8 mouse cellular contexts compared by ENCODE assay signal in the genomic region with DNA sequence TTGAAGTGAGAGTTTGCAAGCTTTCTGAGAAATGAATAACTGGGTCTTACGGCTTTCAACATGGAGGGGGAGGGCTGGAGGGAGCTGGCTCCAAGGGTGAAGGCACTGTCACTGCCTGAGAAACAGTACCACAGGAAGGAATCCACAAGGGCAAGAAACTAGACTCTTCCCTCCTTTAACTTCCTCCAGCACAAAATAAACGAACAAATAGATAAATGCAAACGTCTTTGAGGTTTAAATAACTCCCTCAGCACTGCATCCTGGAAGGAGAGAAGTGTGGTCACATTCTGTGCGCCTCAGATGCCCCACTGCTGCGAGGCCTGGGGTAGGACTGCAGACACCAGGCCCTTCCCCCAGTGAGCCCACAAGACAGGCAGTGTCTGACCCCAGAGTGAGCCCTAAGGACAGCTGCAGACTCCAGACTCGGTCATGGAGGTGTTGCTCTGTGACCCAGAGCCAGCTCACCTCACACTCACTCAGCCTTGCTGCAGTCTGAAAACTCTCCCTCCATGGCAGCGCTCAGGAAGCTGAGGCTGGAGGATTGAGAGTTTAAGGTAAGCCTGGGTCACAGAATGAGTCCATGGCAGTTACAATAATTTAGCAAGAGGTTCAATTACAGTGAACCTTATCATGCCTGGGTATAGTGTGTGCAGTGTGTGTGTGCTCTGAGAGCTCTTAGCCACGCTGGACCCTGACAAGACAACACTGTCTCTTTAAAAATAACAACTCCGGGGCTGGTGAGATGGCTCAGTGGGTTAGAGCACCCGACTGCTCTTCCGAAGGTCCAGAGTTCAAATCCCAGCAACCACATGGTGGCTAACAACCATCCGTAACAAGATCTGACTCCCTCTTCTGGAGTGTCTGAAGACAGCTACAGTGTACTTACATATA. TPM values are rescaled to one million over a fixed set of nuclear protein-coding genes. Genes with fewer than 3 reads are reported as not detected.
DNase-seq lines count a peak whose midpoint lies in the region; ATAC-seq and TF ChIP-seq lines count a peak whose summit lies in the region.

No protein-coding gene starts in this region.

- intact Hi-C loops in left cerebral cortex, postnatal 4 days (cut with DNase I), result no loop called here

- no peak overlapping the region for H3K4me2 ChIP-seq in heart, embryonic 13.5 days
- peak overlapping the region; percentile 5; the same call in 1 of the 2 replicates for H3K4me2 ChIP-seq in lung, embryonic 16.5 days (ENCODE audit: low read depth, low read length)

- TF ChIP-seq CTCF in olfactory bulb, adult 2 months (IDR thresholded peaks at IDR 0.05; ENCODE audit: insufficient read depth, low read depth, low read length), result no peak

- ATAC-seq in heart, embryonic 13.5 days (ENCODE audit: extremely low read depth, insufficient number of reproducible peaks, low FRiP score, low TSS enrichment), result no peak
- ATAC-seq in lung, embryonic 16.5 days (ENCODE audit: low read depth), result no peak

- TF ChIP-seq POLR2A in olfactory bulb, adult 2 months (IDR thresholded peaks at IDR 0.05; ENCODE audit: insufficient read depth, low read depth, low read length), result no peak

- H3K27me3 ChIP-seq in heart, embryonic 13.5 days (replicated peaks), result no peaks in the 10 kb centered on the region
- no peaks in the 10 kb centered on the region for H3K27me3 ChIP-seq in lung, embryonic 16.5 days (ENCODE audit: control insufficient read depth, insufficient read depth, low read depth, low read length)
- H3K27me3 ChIP-seq in embryonic facial prominence, embryonic 10.5 days (replicated peaks; ENCODE audit: low read depth, poor library complexity, severe bottlenecking), result no peaks in the 10 kb centered on the region

- peaks cover 41% of the 10 kb centered on the region for H3K36me3 ChIP-seq in heart, embryonic 13.5 days
- no peaks in the 10 kb centered on the region for H3K36me3 ChIP-seq in lung, embryonic 16.5 days (ENCODE audit: control insufficient read depth, insufficient read depth, low read length)
- H3K36me3 ChIP-seq in embryonic facial prominence, embryonic 10.5 days (replicated peaks), result peaks cover 43% of the 10 kb centered on the region

- peaks cover 71% of the 10 kb centered on the region for H3K4me1 ChIP-seq in heart, embryonic 13.5 days
- peaks cover 36% of the 10 kb centered on the region for H3K4me1 ChIP-seq in lung, embryonic 16.5 days (replicated peaks; ENCODE audit: control insufficient read depth, insufficient read depth, low read length)
- H3K4me1 ChIP-seq in embryonic facial prominence, embryonic 10.5 days, result peaks cover 53% of the 10 kb centered on the region
- H3K4me1 ChIP-seq in olfactory bulb, adult 2 months (ENCODE audit: control insufficient read depth, insufficient read depth, low read length), result peaks cover 12% of the 10 kb centered on the region

- H3K9ac ChIP-seq in heart, embryonic 13.5 days, result peak overlapping the region; percentile 39
- H3K9ac ChIP-seq in lung, embryonic 16.5 days (ENCODE audit: low read length), result peak overlapping the region; percentile 44

- no peak for DNase-seq in heart, adult 18-20 months
- DNase-seq in lung, postnatal 10 days, result no peak
- no peak for DNase-seq in embryonic facial prominence, embryonic 10.5 days (ENCODE audit: low spot score)
- no peak for DNase-seq in testis, postnatal 14 days (ENCODE audit: low spot score)
- DNase-seq in left cerebral cortex, postnatal 4 days, result no peak

- no peaks in the 10 kb centered on the region for H3K9me3 ChIP-seq in heart, embryonic 13.5 days
- no peaks in the 10 kb centered on the region for H3K9me3 ChIP-seq in lung, embryonic 16.5 days (ENCODE audit: control insufficient read depth, low read length)
- no peaks in the 10 kb centered on the region for H3K9me3 ChIP-seq in embryonic facial prominence, embryonic 10.5 days

- H3K27ac ChIP-seq in heart, embryonic 13.5 days (replicated peaks), result peak overlapping the region; percentile 20
- H3K27ac ChIP-seq in lung, embryonic 16.5 days (ENCODE audit: low read length), result peak overlapping the region; percentile 92
- H3K27ac ChIP-seq in embryonic facial prominence, embryonic 10.5 days (replicated peaks), result peak overlapping the region; percentile 59; the same call in 1 of the 2 replicates
- 0 out of 2 replicates have a peak overlapping the region, but pooled peaks have one; percentile 10 for H3K27ac ChIP-seq in olfactory bulb, adult 2 months (ENCODE audit: insufficient read depth, low read depth, low read length)

- no peak overlapping the region for H3K4me3 ChIP-seq in heart, embryonic 13.5 days
- no peak overlapping the region for H3K4me3 ChIP-seq in lung, embryonic 16.5 days (ENCODE audit: low read length)
- 0 out of 2 replicates have a peak overlapping the region, but pooled peaks have one; percentile 11 for H3K4me3 ChIP-seq in embryonic facial prominence, embryonic 10.5 days
- no peak overlapping the region for H3K4me3 ChIP-seq in olfactory bulb, adult 2 months (ENCODE audit: insufficient read depth, low read depth, low read length)

- 52% methylated on average over 12 of the region's 12 CpGs for WGBS in heart, embryonic 13.5 days
- 42% methylated on average over 11 of the region's 12 CpGs for WGBS in lung, embryonic 16.5 days
- 75% methylated on average over 12 of the region's 12 CpGs for WGBS in embryonic facial prominence, embryonic 10.5 days
- 75% methylated on average over 12 of the region's 12 CpGs for WGBS in olfactory bulb, adult 2 months

RNA-seq across cellular contexts. Expression of a gene that starts 5.0 kb away (rescaled TPM):
- 26.0 and 27.2 TPM in 2 replicates for polyA plus RNA-seq in heart, embryonic 13.5 days (2015; fragmentation: Nextera tagmentation; extraction: Ambion mirVana)
- 1 to 10 TPM; 7.5 to 8.0 TPM for total RNA-seq in heart, adult 18-20 months (2021)
- 42.3 and 45.7 TPM in 2 replicates for polyA plus RNA-seq in lung, embryonic 16.5 days (2015; fragmentation: Nextera tagmentation; extraction: Ambion mirVana)
- polyA plus RNA-seq in embryonic facial prominence, embryonic 10.5 days (2016; fragmentation: Nextera tagmentation; extraction: Ambion mirVana), result 54.4 and 54.7 TPM in 2 replicates
- not detected in 2 replicates for polyA plus RNA-seq in olfactory bulb, adult 2 months (2012; ENCODE audit: insufficient read depth, insufficient read length, low replicate concordance, missing spikeins)
- 10 to 100 TPM; 52.0 to 52.1 TPM for total RNA-seq in left cerebral cortex, postnatal 4 days (2021)

RNA-seq across cellular contexts. Expression of a gene that starts 5.2 kb away (rescaled TPM):
- polyA plus RNA-seq in heart, embryonic 13.5 days (2015; fragmentation: Nextera tagmentation; extraction: Ambion mirVana), result 12.7 and 13.5 TPM in 2 replicates
- 1 to 10 TPM; 2.5 to 2.6 TPM for total RNA-seq in heart, adult 18-20 months (2021)
- polyA plus RNA-seq in lung, embryonic 16.5 days (2015; fragmentation: Nextera tagmentation; extraction: Ambion mirVana), result 23.6 and 26.8 TPM in 2 replicates
- polyA plus RNA-seq in embryonic facial prominence, embryonic 10.5 days (2016; fragmentation: Nextera tagmentation; extraction: Ambion mirVana), result 10.5 and 10.8 TPM in 2 replicates
- not detected in 2 replicates for polyA plus RNA-seq in olfactory bulb, adult 2 months (2012; ENCODE audit: insufficient read depth, insufficient read length, low replicate concordance, missing spikeins)
- total RNA-seq in left cerebral cortex, postnatal 4 days (2021), result 10 to 100 TPM; 46.3 to 53.6 TPM

RNA-seq across cellular contexts. Expression of a gene that starts 18.8 kb away (rescaled TPM):
- polyA plus RNA-seq in heart, embryonic 13.5 days (2015; fragmentation: Nextera tagmentation; extraction: Ambion mirVana), result 78.2 and 78.7 TPM in 2 replicates
- 100 to 1,000 TPM; 185 to 204 TPM for total RNA-seq in heart, adult 18-20 months (2021)
- polyA plus RNA-seq in lung, embryonic 16.5 days (2015; fragmentation: Nextera tagmentation; extraction: Ambion mirVana), result 66.3 and 82.1 TPM in 2 replicates
- 118 and 119 TPM in 2 replicates for polyA plus RNA-seq in embryonic facial prominence, embryonic 10.5 days (2016; fragmentation: Nextera tagmentation; extraction: Ambion mirVana)
- polyA plus RNA-seq in olfactory bulb, adult 2 months (2012; ENCODE audit: insufficient read depth, insufficient read length, low replicate concordance, missing spikeins), result not detected in 2 replicates
- total RNA-seq in left cerebral cortex, postnatal 4 days (2021), result 10 to 100 TPM; 61.6 to 67.1 TPM

RNA-seq across cellular contexts. Expression of a gene that starts 39.9 kb away (rescaled TPM):
- polyA plus RNA-seq in heart, embryonic 13.5 days (2015; fragmentation: Nextera tagmentation; extraction: Ambion mirVana), result 50.9 and 53.7 TPM in 2 replicates
- total RNA-seq in heart, adult 18-20 months (2021), result 10 to 100 TPM; 43.2 to 46.1 TPM
- 15.3 and 33.2 TPM in 2 replicates for polyA plus RNA-seq in lung, embryonic 16.5 days (2015; fragmentation: Nextera tagmentation; extraction: Ambion mirVana)
- 83.2 and 84.8 TPM in 2 replicates for polyA plus RNA-seq in embryonic facial prominence, embryonic 10.5 days (2016; fragmentation: Nextera tagmentation; extraction: Ambion mirVana)
- polyA plus RNA-seq in olfactory bulb, adult 2 months (2012; ENCODE audit: insufficient read depth, insufficient read length, low replicate concordance, missing spikeins), result not detected in 2 replicates
- 10 to 100 TPM; 80.9 to 83.2 TPM for total RNA-seq in left cerebral cortex, postnatal 4 days (2021)

RNA-seq across cellular contexts. Expression of a gene that starts 45.3 kb away (rescaled TPM):
- polyA plus RNA-seq in heart, embryonic 13.5 days (2015; fragmentation: Nextera tagmentation; extraction: Ambion mirVana), result 44.0 and 46.4 TPM in 2 replicates
- 10 to 100 TPM; 42.3 to 45.0 TPM for total RNA-seq in heart, adult 18-20 months (2021)
- 59.6 and 59.9 TPM in 2 replicates for polyA plus RNA-seq in lung, embryonic 16.5 days (2015; fragmentation: Nextera tagmentation; extraction: Ambion mirVana)
- polyA plus RNA-seq in embryonic facial prominence, embryonic 10.5 days (2016; fragmentation: Nextera tagmentation; extraction: Ambion mirVana), result 60.5 and 61.5 TPM in 2 replicates
- 105 TPM in 1 of 2 replicates, not detected in the other for polyA plus RNA-seq in olfactory bulb, adult 2 months (2012; ENCODE audit: insufficient read depth, insufficient read length, low replicate concordance, missing spikeins)
- 100 to 1,000 TPM; 142 to 145 TPM for total RNA-seq in left cerebral cortex, postnatal 4 days (2021)

Comparison
In these comparisons a context has a peak if more than half of its experiments do, and no peak if none do; other contexts are left out.
1. H3K27ac ChIP-seq: peak in every context shown above with its lines; median percentile 92 in lung, embryonic 16.5 days; 59 in embryonic facial prominence, embryonic 10.5 days; 20 in heart, embryonic 13.5 days; 10 in olfactory bulb, adult 2 months.